Mouse (Mus musculus): Measurements from ENCODE around the gene Nek2.

- TF ChIP-seq CTCF (IDR thresholded peaks at IDR 0.05; ENCODE audit: low read depth) (no peak), EP300 (IDR thresholded peaks at IDR 0.05; ENCODE audit: low read depth) (no peak)
These were observed 12.5 kb upstream of the Nek2 start for GRCm38 (mm10) chr1:191808688-191809223.
